Mouse (Mus musculus): ENCODE data around the gene Flii.
A peak's percentile ranks its signal among the peaks of the same experiment; 100 is the strongest.

Gene Flii

GRCm38 (mm10) chr11:60726601-60727391 is at the start of gene Flii:
Gene Flii (minus strand): TSS chr11:60727263.
- peak; percentile 81 for DNase-seq

- DNase-seq, result no peak
Measured at GRCm38 (mm10) chr11:60776107-60776828, 49.2 kb upstream of the Flii start.

GRCm38 (mm10) chr11:60775578-60775977 is 48.5 kb upstream of the Flii start:
- no peak for DNase-seq

- no peak for DNase-seq
Measured at GRCm38 (mm10) chr11:60774841-60775240, 47.8 kb upstream of the Flii start.

- no peak for DNase-seq
Measured at GRCm38 (mm10) chr11:60774158-60774689, 47.2 kb upstream of the Flii start.

GRCm38 (mm10) chr11:60772161-60772560 is 45.1 kb upstream of the Flii start:
- DNase-seq, result no peak

- no peak for DNase-seq
Measured at GRCm38 (mm10) chr11:60770776-60771175, 43.7 kb upstream of the Flii start.

GRCm38 (mm10) chr11:60769322-60769721 is 42.3 kb upstream of the Flii start:
- no peak for DNase-seq

- DNase-seq, result no peak
Measured at GRCm38 (mm10) chr11:60766969-60767368, 39.9 kb upstream of the Flii start.

GRCm38 (mm10) chr11:60761681-60762080 is 34.6 kb upstream of the Flii start:
- no peak for DNase-seq

- no peak for DNase-seq
Measured at GRCm38 (mm10) chr11:60755570-60755969, 28.5 kb upstream of the Flii start.

GRCm38 (mm10) chr11:60740321-60740720 is 13.3 kb upstream of the Flii start:
- DNase-seq, result no peak

GRCm38 (mm10) chr11:60737450-60737849 is 10.4 kb upstream of the Flii start:
- no peak for DNase-seq

GRCm38 (mm10) chr11:60736491-60736890 is 9.4 kb upstream of the Flii start:
- DNase-seq, result no peak

GRCm38 (mm10) chr11:60735191-60735590 is 8.1 kb upstream of the Flii start:
- DNase-seq, result no peak

GRCm38 (mm10) chr11:60734206-60734605 is 7.1 kb upstream of the Flii start:
- DNase-seq, result no peak

- DNase-seq, result no peak
Measured at GRCm38 (mm10) chr11:60731251-60731650, 4.2 kb upstream of the Flii start.

GRCm38 (mm10) chr11:60730169-60730568 is 3.1 kb upstream of the Flii start:
- DNase-seq, result no peak

GRCm38 (mm10) chr11:60729217-60729641 is 2.2 kb upstream of the Flii start:
- DNase-seq, result peak; percentile 53

- DNase-seq, result peak; percentile 95
Measured at GRCm38 (mm10) chr11:60728260-60728761, 1.2 kb upstream of the Flii start, which contains the start of gene Mief2. Gene Mief2 (plus strand): TSS chr11:60728398.

- no peak for DNase-seq
Measured at GRCm38 (mm10) chr11:60727392-60728140, 503 bp upstream of the Flii start.

- no peak for DNase-seq
Measured at GRCm38 (mm10) chr11:60719263-60719662, 7.8 kb downstream of the Flii start.

GRCm38 (mm10) chr11:60715833-60716232 is 11.2 kb downstream of the Flii start:
- peak; percentile 1 for DNase-seq
